7 mouse cellular contexts compared by ENCODE assay signal in the genomic region with DNA sequence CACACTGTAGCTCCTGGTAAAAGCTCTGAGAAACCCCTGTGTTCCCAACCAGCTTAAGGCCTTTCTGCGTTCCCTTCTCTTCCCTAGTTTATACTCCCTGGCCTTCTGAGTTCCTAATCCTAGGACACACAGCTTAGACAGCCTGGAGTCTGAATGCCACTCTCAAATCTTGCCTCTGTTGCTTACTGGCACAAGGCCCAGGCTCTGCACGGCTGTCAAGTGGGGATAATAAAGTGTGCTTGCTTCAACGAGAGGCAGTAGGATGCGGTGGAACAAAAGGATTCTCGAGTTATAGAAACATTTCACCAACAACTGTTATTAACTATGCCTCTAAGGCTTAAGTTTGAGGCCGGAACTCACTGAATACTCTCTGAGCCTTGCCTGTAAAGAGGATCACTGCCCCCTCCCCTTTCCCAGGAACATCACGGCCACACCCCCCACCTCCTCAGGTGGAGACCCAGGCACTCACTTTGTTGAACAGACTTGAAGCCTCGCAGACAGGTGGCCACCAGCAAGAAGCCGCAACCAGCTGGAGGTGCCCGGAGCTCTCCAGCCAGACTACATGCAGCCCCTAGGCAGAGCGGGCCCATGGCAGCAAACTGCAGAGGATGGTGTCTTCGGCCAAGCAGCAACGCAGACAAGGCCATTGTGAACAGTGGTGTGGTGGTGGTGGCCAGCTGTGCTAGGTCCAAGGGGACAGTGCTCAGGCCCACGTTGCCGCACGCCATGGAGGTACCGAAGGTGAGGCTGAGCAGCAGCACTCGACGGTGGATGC. TPM values are rescaled to one million over a fixed set of nuclear protein-coding genes. Genes with fewer than 3 reads are reported as not detected.
DNase-seq lines count a peak whose midpoint lies in the region; ATAC-seq and TF ChIP-seq lines count a peak whose summit lies in the region.

No protein-coding gene starts in this region.

- no peaks in the 10 kb centered on the region for H3K9me3 ChIP-seq in heart, embryonic 13.5 days
- H3K9me3 ChIP-seq in limb, embryonic 13.5 days, result no peaks in the 10 kb centered on the region
- no peaks in the 10 kb centered on the region for H3K9me3 ChIP-seq in neural tube, embryonic 12.5 days

- ATAC-seq in heart, embryonic 13.5 days (ENCODE audit: extremely low read depth, insufficient number of reproducible peaks, low FRiP score, low TSS enrichment), result no peak
- no peak for ATAC-seq in limb, embryonic 13.5 days (ENCODE audit: low FRiP score, low read depth)
- peak; percentile 11 for ATAC-seq in neural tube, embryonic 12.5 days (ENCODE audit: low FRiP score, low read depth)
- ATAC-seq in frontal cortex, adult (ENCODE audit: low TSS enrichment), result no peak

- TF ChIP-seq CTCF in lung, adult 2 months (IDR thresholded peaks at IDR 0.05; ENCODE audit: insufficient read depth, low read length), result no peak

- peak overlapping the region; percentile 82 for H3K9ac ChIP-seq in heart, embryonic 13.5 days
- H3K9ac ChIP-seq in limb, embryonic 13.5 days, result peak overlapping the region; percentile 66; the same call in 1 of the 2 replicates
- H3K9ac ChIP-seq in neural tube, embryonic 12.5 days, result peak overlapping the region; percentile 62; the same call in 1 of the 2 replicates

- no peak for DNase-seq in lung, adult 2 months
- no peak for DNase-seq in lung, postnatal 10 days
- peak; percentile 62 for DNase-seq in cerebellum, adult 9-10 months

- peak overlapping the region; percentile 85 for H3K4me2 ChIP-seq in heart, embryonic 13.5 days
- H3K4me2 ChIP-seq in limb, embryonic 13.5 days (replicated peaks), result peak overlapping the region; percentile 93
- H3K4me2 ChIP-seq in neural tube, embryonic 12.5 days (replicated peaks), result peak overlapping the region; percentile 86

- H3K27me3 ChIP-seq in heart, embryonic 13.5 days (replicated peaks), result 0 out of 2 replicates have a peak, but pooled peaks cover 3% of the 10 kb centered on the region
- peaks cover 20% of the 10 kb centered on the region for H3K27me3 ChIP-seq in limb, embryonic 13.5 days
- no peaks in the 10 kb centered on the region for H3K27me3 ChIP-seq in neural tube, embryonic 12.5 days (replicated peaks)

- peaks cover 7% of the 10 kb centered on the region for H3K36me3 ChIP-seq in heart, embryonic 13.5 days
- peaks cover 2% of the 10 kb centered on the region; the same call in 1 of the 2 replicates for H3K36me3 ChIP-seq in limb, embryonic 13.5 days
- H3K36me3 ChIP-seq in neural tube, embryonic 12.5 days, result no peaks in the 10 kb centered on the region

- H3K27ac ChIP-seq in heart, embryonic 13.5 days (replicated peaks), result peak overlapping the region; percentile 59; the same call in 1 of the 2 replicates
- no peak overlapping the region for H3K27ac ChIP-seq in limb, embryonic 13.5 days
- H3K27ac ChIP-seq in neural tube, embryonic 12.5 days, result no peak overlapping the region

- H3K4me3 ChIP-seq in lung, adult 2 months (replicated peaks; ENCODE audit: extremely low read depth, low read depth, low read length), result peak overlapping the region; percentile 82
- peak overlapping the region; percentile 64 for H3K4me3 ChIP-seq in heart, embryonic 13.5 days
- peak overlapping the region; percentile 63 for H3K4me3 ChIP-seq in limb, embryonic 13.5 days
- peak overlapping the region; percentile 56 for H3K4me3 ChIP-seq in neural tube, embryonic 12.5 days

- 32% methylated on average over 19 of the region's 19 CpGs for WGBS in lung, adult 2 months
- WGBS in heart, embryonic 13.5 days, result 18% methylated on average over 19 of the region's 19 CpGs
- WGBS in limb, embryonic 13.5 days, result 20% methylated on average over 19 of the region's 19 CpGs
- 16% methylated on average over 19 of the region's 19 CpGs for WGBS in neural tube, embryonic 12.5 days

- H3K4me1 ChIP-seq in lung, adult 2 months (ENCODE audit: control insufficient read depth, insufficient read depth, low read length), result peaks cover 20% of the 10 kb centered on the region
- H3K4me1 ChIP-seq in heart, embryonic 13.5 days, result peaks cover 58% of the 10 kb centered on the region
- H3K4me1 ChIP-seq in limb, embryonic 13.5 days, result peaks cover 28% of the 10 kb centered on the region
- peaks cover 38% of the 10 kb centered on the region for H3K4me1 ChIP-seq in neural tube, embryonic 12.5 days

- TF ChIP-seq POLR2A in lung, adult 2 months (IDR thresholded peaks at IDR 0.05; ENCODE audit: borderline replicate concordance, extremely low read depth, low read depth, low read length), result no peak

RNA-seq across cellular contexts. Expression of gene Slc35e4, which starts 2.2 kb away (rescaled TPM):
- polyA plus RNA-seq in lung, adult 2 months (2012; rRNA removed), result 30.4 and 37.8 TPM in 2 replicates
- polyA plus RNA-seq in heart, embryonic 13.5 days (2015; fragmentation: Nextera tagmentation; extraction: Ambion mirVana), result 4.7 and 4.9 TPM in 2 replicates
- 3.5 and 4.1 TPM in 2 replicates for polyA plus RNA-seq in limb, embryonic 13.5 days (2015; fragmentation: Nextera tagmentation; extraction: Ambion mirVana)
- polyA plus RNA-seq in neural tube, embryonic 12.5 days (2016; fragmentation: Nextera tagmentation; extraction: Ambion mirVana), result 9.1 and 9.6 TPM in 2 replicates

RNA-seq across cellular contexts. Expression of gene Dusp18, which starts 17.2 kb away (rescaled TPM):
- polyA plus RNA-seq in lung, adult 2 months (2012; rRNA removed), result 13.3 and 16.3 TPM in 2 replicates
- polyA plus RNA-seq in heart, embryonic 13.5 days (2015; fragmentation: Nextera tagmentation; extraction: Ambion mirVana), result 9.7 and 10.7 TPM in 2 replicates
- 11.0 and 12.5 TPM in 2 replicates for polyA plus RNA-seq in limb, embryonic 13.5 days (2015; fragmentation: Nextera tagmentation; extraction: Ambion mirVana)
- 22.2 and 23.5 TPM in 2 replicates for polyA plus RNA-seq in neural tube, embryonic 12.5 days (2016; fragmentation: Nextera tagmentation; extraction: Ambion mirVana)

RNA-seq across cellular contexts. Expression of gene 4921536K21Rik, which starts 17.4 kb away (rescaled TPM):
- polyA plus RNA-seq in lung, adult 2 months (2012; rRNA removed), result 0.55 and 0.70 TPM in 2 replicates
- 0.08 and 0.11 TPM in 2 replicates for polyA plus RNA-seq in heart, embryonic 13.5 days (2015; fragmentation: Nextera tagmentation; extraction: Ambion mirVana)
- 0.09 and 0.20 TPM in 2 replicates for polyA plus RNA-seq in limb, embryonic 13.5 days (2015; fragmentation: Nextera tagmentation; extraction: Ambion mirVana)
- 0.47 and 0.59 TPM in 2 replicates for polyA plus RNA-seq in neural tube, embryonic 12.5 days (2016; fragmentation: Nextera tagmentation; extraction: Ambion mirVana)

RNA-seq across cellular contexts. Expression of gene Tcn2, which starts 19.7 kb away (rescaled TPM):
- 207 and 208 TPM in 2 replicates for polyA plus RNA-seq in lung, adult 2 months (2012; rRNA removed)
- polyA plus RNA-seq in heart, embryonic 13.5 days (2015; fragmentation: Nextera tagmentation; extraction: Ambion mirVana), result 67.8 and 69.2 TPM in 2 replicates
- 44.1 and 46.0 TPM in 2 replicates for polyA plus RNA-seq in limb, embryonic 13.5 days (2015; fragmentation: Nextera tagmentation; extraction: Ambion mirVana)
- polyA plus RNA-seq in neural tube, embryonic 12.5 days (2016; fragmentation: Nextera tagmentation; extraction: Ambion mirVana), result 26.3 and 28.3 TPM in 2 replicates

RNA-seq across cellular contexts. Expression of gene Osbp2, which starts 48.6 kb away (rescaled TPM):
- polyA plus RNA-seq in lung, adult 2 months (2012; rRNA removed), result 0.58 and 0.72 TPM in 2 replicates
- 0.33 TPM in 2 replicates for polyA plus RNA-seq in heart, embryonic 13.5 days (2015; fragmentation: Nextera tagmentation; extraction: Ambion mirVana)
- polyA plus RNA-seq in limb, embryonic 13.5 days (2015; fragmentation: Nextera tagmentation; extraction: Ambion mirVana), result 0.73 and 0.76 TPM in 2 replicates
- polyA plus RNA-seq in neural tube, embryonic 12.5 days (2016; fragmentation: Nextera tagmentation; extraction: Ambion mirVana), result 5.5 and 7.6 TPM in 2 replicates
